9 mouse cellular contexts compared by ENCODE assay signal in genomic region chr15:101929087-101929486, GRCm38 (mm10). TPM values are rescaled to one million over a fixed set of nuclear protein-coding genes. Genes with fewer than 3 reads are reported as not detected.
DNase-seq lines count a peak whose midpoint lies in the region; ATAC-seq and TF ChIP-seq lines count a peak whose summit lies in the region.
"Had no signal": no experiment of that assay in that cellular context is flagged by ENCODE, and none has a peak within 500 bp of the region (broad histone marks: within the 10 kb centered on the region; RNA-seq: fewer than 3 reads in every experiment).

No protein-coding gene starts in this region.

- ATAC-seq in lung, embryonic 15.5 days (ENCODE audit: borderline replicate concordance, extremely low read depth, low FRiP score, low TSS enrichment) = no peak
- ATAC-seq in embryonic facial prominence, embryonic 13.5 days (ENCODE audit: insufficient number of reproducible peaks, insufficient read depth, low FRiP score, low TSS enrichment, low read depth) = no peak
- ATAC-seq in liver, embryonic 12.5 days = no peak

- H3K4me1 ChIP-seq in heart, embryonic 10.5 days = peaks cover 19% of the 10 kb centered on the region
- H3K4me1 ChIP-seq in lung, embryonic 15.5 days = peaks cover 11% of the 10 kb centered on the region; the same call in 1 of the 2 replicates
- H3K4me1 ChIP-seq in lung, adult 2 months (ENCODE audit: control insufficient read depth, insufficient read depth, low read length) = no peaks in the 10 kb centered on the region; the same call in 1 of the 2 replicates
- H3K4me1 ChIP-seq in embryonic facial prominence, embryonic 13.5 days = peaks cover 22% of the 10 kb centered on the region
- peaks cover 8% of the 10 kb centered on the region for H3K4me1 ChIP-seq in liver, embryonic 12.5 days

- peak overlapping the region; percentile 52 for H3K4me3 ChIP-seq in heart, embryonic 10.5 days
- H3K4me3 ChIP-seq in lung, embryonic 15.5 days = no peak overlapping the region
- H3K4me3 ChIP-seq in lung, adult 2 months (replicated peaks; ENCODE audit: extremely low read depth, low read depth, low read length) = no peak overlapping the region
- H3K4me3 ChIP-seq in embryonic facial prominence, embryonic 13.5 days = no peak overlapping the region
- no peak overlapping the region for H3K4me3 ChIP-seq in liver, embryonic 12.5 days

- H3K27me3 ChIP-seq in heart, embryonic 10.5 days (ENCODE audit: insufficient read depth, poor library complexity, severe bottlenecking) = peaks cover 60% of the 10 kb centered on the region
- H3K27me3 ChIP-seq in lung, embryonic 15.5 days = peaks cover 10% of the 10 kb centered on the region; the same call in 1 of the 2 replicates
- H3K27me3 ChIP-seq in embryonic facial prominence, embryonic 13.5 days = peaks cover 29% of the 10 kb centered on the region
- H3K27me3 ChIP-seq in liver, embryonic 12.5 days (replicated peaks) = peaks cover 54% of the 10 kb centered on the region

- no peak for DNase-seq in heart, embryonic 10.5 days (ENCODE audit: low spot score)
- no peak for DNase-seq in heart, adult 9 months (ENCODE audit: low spot score in 2 of 2)
- no peak for DNase-seq in lung, adult 2 months
- no peak for DNase-seq in frontal cortex, postnatal 10 days (ENCODE audit: low spot score in 2 of 2)
- DNase-seq in frontal cortex, postnatal 14 days (ENCODE audit: low spot score in 2 of 2) = no peak
- DNase-seq: cerebellum, postnatal 14 days had no signal

- H3K4me2 ChIP-seq in lung, embryonic 15.5 days = peak overlapping the region; percentile 42
- H3K4me2 ChIP-seq in embryonic facial prominence, embryonic 13.5 days = peak overlapping the region; percentile 57; the same call in 1 of the 2 replicates
- H3K4me2 ChIP-seq in liver, embryonic 12.5 days = peak overlapping the region; percentile 50

- H3K9me3 ChIP-seq in heart, embryonic 10.5 days = no peaks in the 10 kb centered on the region
- no peaks in the 10 kb centered on the region for H3K9me3 ChIP-seq in lung, embryonic 15.5 days
- no peaks in the 10 kb centered on the region for H3K9me3 ChIP-seq in embryonic facial prominence, embryonic 13.5 days
- no peaks in the 10 kb centered on the region for H3K9me3 ChIP-seq in liver, embryonic 12.5 days (replicated peaks)

- H3K36me3 ChIP-seq in heart, embryonic 10.5 days = no peaks in the 10 kb centered on the region
- H3K36me3 ChIP-seq in lung, embryonic 15.5 days = no peaks in the 10 kb centered on the region
- H3K36me3 ChIP-seq in embryonic facial prominence, embryonic 13.5 days = no peaks in the 10 kb centered on the region
- no peaks in the 10 kb centered on the region for H3K36me3 ChIP-seq in liver, embryonic 12.5 days

- no peak for TF ChIP-seq CTCF in lung, adult 2 months (IDR thresholded peaks at IDR 0.05; ENCODE audit: insufficient read depth, low read length)

- no peak overlapping the region for H3K27ac ChIP-seq in heart, embryonic 10.5 days
- no peak overlapping the region for H3K27ac ChIP-seq in lung, embryonic 15.5 days
- no peak overlapping the region for H3K27ac ChIP-seq in embryonic facial prominence, embryonic 13.5 days
- H3K27ac ChIP-seq in liver, embryonic 12.5 days = no peak overlapping the region

- no peak for TF ChIP-seq POLR2A in lung, adult 2 months (IDR thresholded peaks at IDR 0.05; ENCODE audit: borderline replicate concordance, extremely low read depth, low read depth, low read length)

- WGBS in heart, embryonic 10.5 days = 6% methylated on average over 9 of the region's 9 CpGs
- WGBS in lung, embryonic 15.5 days = 9% methylated on average over 9 of the region's 9 CpGs
- WGBS in lung, adult 2 months = 15% methylated on average over 9 of the region's 9 CpGs
- 20% methylated on average over 9 of the region's 9 CpGs for WGBS in embryonic facial prominence, embryonic 13.5 days
- 14% methylated on average over 9 of the region's 9 CpGs for WGBS in liver, embryonic 12.5 days (ENCODE audit: insufficient replicate concordance)

- H3K9ac ChIP-seq in lung, embryonic 15.5 days = no peak overlapping the region
- H3K9ac ChIP-seq in embryonic facial prominence, embryonic 13.5 days = no peak overlapping the region
- H3K9ac ChIP-seq in liver, embryonic 12.5 days = no peak overlapping the region

RNA-seq across cellular contexts. Expression of gene Krt4, which starts 4.6 kb away (rescaled TPM):
- 0.09 TPM in 1 of 2 replicates, not detected in the other for polyA plus RNA-seq in heart, embryonic 10.5 days (2016; fragmentation: Nextera tagmentation; extraction: Ambion mirVana)
- polyA plus RNA-seq in lung, embryonic 15.5 days (2015; fragmentation: Nextera tagmentation; extraction: Ambion mirVana) = 13.3 and 18.4 TPM in 2 replicates
- 0.25 and 1,733 TPM in 2 replicates for polyA plus RNA-seq in lung, adult 2 months (2012; rRNA removed)
- polyA plus RNA-seq in embryonic facial prominence, embryonic 13.5 days (2015; fragmentation: Nextera tagmentation; extraction: Ambion mirVana) = 2.2 and 2.4 TPM in 2 replicates
- polyA plus RNA-seq in liver, embryonic 12.5 days (2016; fragmentation: Nextera tagmentation; extraction: Ambion mirVana) = not detected in 2 replicates

RNA-seq across cellular contexts. Expression of gene Krt79, which starts 11.0 kb away (rescaled TPM):
- 1.8 TPM in 2 replicates for polyA plus RNA-seq in heart, embryonic 10.5 days (2016; fragmentation: Nextera tagmentation; extraction: Ambion mirVana)
- 0.97 and 1.0 TPM in 2 replicates for polyA plus RNA-seq in lung, embryonic 15.5 days (2015; fragmentation: Nextera tagmentation; extraction: Ambion mirVana)
- polyA plus RNA-seq in lung, adult 2 months (2012; rRNA removed) = 24.6 and 32.7 TPM in 2 replicates
- polyA plus RNA-seq in embryonic facial prominence, embryonic 13.5 days (2015; fragmentation: Nextera tagmentation; extraction: Ambion mirVana) = 16.1 and 16.5 TPM in 2 replicates
- not detected in 2 replicates for polyA plus RNA-seq in liver, embryonic 12.5 days (2016; fragmentation: Nextera tagmentation; extraction: Ambion mirVana)

RNA-seq across cellular contexts. Expression of gene Krt78, which starts 25.0 kb away (rescaled TPM):
- polyA plus RNA-seq in heart, embryonic 10.5 days (2016; fragmentation: Nextera tagmentation; extraction: Ambion mirVana) = not detected in 2 replicates
- 0.22 TPM in 1 of 2 replicates, not detected in the other for polyA plus RNA-seq in lung, embryonic 15.5 days (2015; fragmentation: Nextera tagmentation; extraction: Ambion mirVana)
- polyA plus RNA-seq in lung, adult 2 months (2012; rRNA removed) = 0.05 and 32.9 TPM in 2 replicates
- 0.22 and 0.35 TPM in 2 replicates for polyA plus RNA-seq in embryonic facial prominence, embryonic 13.5 days (2015; fragmentation: Nextera tagmentation; extraction: Ambion mirVana)
- not detected in 2 replicates for polyA plus RNA-seq in liver, embryonic 12.5 days (2016; fragmentation: Nextera tagmentation; extraction: Ambion mirVana)

RNA-seq across cellular contexts. Expression of gene Krt76, which starts 36.4 kb away (rescaled TPM):
- polyA plus RNA-seq in heart, embryonic 10.5 days (2016; fragmentation: Nextera tagmentation; extraction: Ambion mirVana) = not detected in 2 replicates
- not detected in 2 replicates for polyA plus RNA-seq in lung, embryonic 15.5 days (2015; fragmentation: Nextera tagmentation; extraction: Ambion mirVana)
- 0.46 TPM in 1 of 2 replicates, not detected in the other for polyA plus RNA-seq in lung, adult 2 months (2012; rRNA removed)
- 0.40 and 0.56 TPM in 2 replicates for polyA plus RNA-seq in embryonic facial prominence, embryonic 13.5 days (2015; fragmentation: Nextera tagmentation; extraction: Ambion mirVana)
- polyA plus RNA-seq in liver, embryonic 12.5 days (2016; fragmentation: Nextera tagmentation; extraction: Ambion mirVana) = not detected in 2 replicates

RNA-seq across cellular contexts. Expression of gene Krt77, which starts 59.6 kb away (rescaled TPM):
- polyA plus RNA-seq in heart, embryonic 10.5 days (2016; fragmentation: Nextera tagmentation; extraction: Ambion mirVana) = 0.04 TPM in 1 of 2 replicates, not detected in the other
- not detected in 2 replicates for polyA plus RNA-seq in lung, embryonic 15.5 days (2015; fragmentation: Nextera tagmentation; extraction: Ambion mirVana)
- not detected in 2 replicates for polyA plus RNA-seq in lung, adult 2 months (2012; rRNA removed)
- 0.43 and 0.91 TPM in 2 replicates for polyA plus RNA-seq in embryonic facial prominence, embryonic 13.5 days (2015; fragmentation: Nextera tagmentation; extraction: Ambion mirVana)
- not detected in 2 replicates for polyA plus RNA-seq in liver, embryonic 12.5 days (2016; fragmentation: Nextera tagmentation; extraction: Ambion mirVana)
